Mouse (Mus musculus): ENCODE measurements around the gene Lgals7. TPM values are rescaled to one million over a fixed set of nuclear protein-coding genes. Genes with fewer than 3 reads are reported as not detected.
A peak's percentile ranks its signal among the peaks of the same experiment; 100 is the strongest.
"Not testable (repeated sequence)": the region's sequence is repeated elsewhere in the genome, so short reads cannot be mapped to it uniquely, and the experiment has no call there.

The Lgals7 gene
- polyA plus RNA-seq, 1 experiment: not detected

GRCm38 (mm10) chr7:28850642-28851041 lies 13.0 kb upstream of the Lgals7 start:
- Histone ChIP-seq H3K4me3 (replicated peaks) (no peak overlapping the region), H3K4me1 (peaks cover 9% of the 10 kb centered on the region), H3K36me3 (replicated peaks; ENCODE audit: low read length) (no peaks in the 10 kb centered on the region), H3K9me3 (peaks cover 3% of the 10 kb centered on the region; the same call in 1 of the 2 replicates), H3K27me3 (replicated peaks) (peaks cover 15% of the 10 kb centered on the region)
- TF ChIP-seq FLI1 (IDR thresholded peaks at IDR 0.05; ENCODE audit: low read length): no peak

GRCm38 (mm10) chr7:28859953-28860352 lies 3.7 kb upstream of the Lgals7 start:
- Histone ChIP-seq H3K27me3 (replicated peaks) (peaks cover 6% of the 10 kb centered on the region), H3K4me3 (replicated peaks) (no peak overlapping the region)
- TF ChIP-seq FLI1 (IDR thresholded peaks at IDR 0.05; ENCODE audit: low read length): no peak
- TF ChIP-seq GATA1 (IDR thresholded peaks at IDR 0.05; ENCODE audit: borderline replicate concordance, low read length): no peak

GRCm38 (mm10) chr7:28860898-28861297 lies 2.8 kb upstream of the Lgals7 start:
- Histone ChIP-seq H3K27me3 (replicated peaks) (peaks cover 6% of the 10 kb centered on the region), H3K4me3 (replicated peaks) (no peak overlapping the region), H3K4me1 (peaks cover 38% of the 10 kb centered on the region), H3K9me3 (peaks cover 22% of the 10 kb centered on the region), H3K36me3 (replicated peaks; ENCODE audit: low read length) (no peaks in the 10 kb centered on the region)
- no peak for TF ChIP-seq GATA1 (IDR thresholded peaks at IDR 0.05; ENCODE audit: borderline replicate concordance, low read length)
- no peak for TF ChIP-seq FLI1 (IDR thresholded peaks at IDR 0.05; ENCODE audit: low read length)

More at GRCm38 (mm10) chr7:28859953-28860352, 3.7 kb upstream of the Lgals7 start:
- peaks cover 22% of the 10 kb centered on the region for H3K9me3 ChIP-seq
- H3K4me1 ChIP-seq: peaks cover 28% of the 10 kb centered on the region
- no peaks in the 10 kb centered on the region for H3K36me3 ChIP-seq (replicated peaks; ENCODE audit: low read length)

- no peak for TF ChIP-seq FLI1 (IDR thresholded peaks at IDR 0.05; ENCODE audit: low read length)
- no peak for TF ChIP-seq GATA1 (IDR thresholded peaks at IDR 0.05; ENCODE audit: borderline replicate concordance, low read length)
- Histone ChIP-seq H3K9me3 (peaks cover 22% of the 10 kb centered on the region), H3K27me3 (replicated peaks) (peaks cover 2% of the 10 kb centered on the region), H3K36me3 (replicated peaks; ENCODE audit: low read length) (no peaks in the 10 kb centered on the region), H3K4me1 (peaks cover 49% of the 10 kb centered on the region), H3K4me3 (replicated peaks) (no peak overlapping the region)
Measured at GRCm38 (mm10) chr7:28862817-28863499, 695 bp upstream of the Lgals7 start.

- no peak for TF ChIP-seq FLI1 (IDR thresholded peaks at IDR 0.05; ENCODE audit: low read length)
- TF ChIP-seq GATA1 (IDR thresholded peaks at IDR 0.05; ENCODE audit: borderline replicate concordance, low read length): no peak
- H3K4me1 ChIP-seq: peaks cover 49% of the 10 kb centered on the region
- H3K4me3 ChIP-seq (replicated peaks): peak overlapping the region; percentile 1
Measured at GRCm38 (mm10) chr7:28864288-28864750, 666 bp downstream of the Lgals7 start.

GRCm38 (mm10) chr7:28865481-28866300 lies 2.0 kb downstream of the Lgals7 start:
- H3K4me1 ChIP-seq: peaks cover 49% of the 10 kb centered on the region
- peaks cover 13% of the 10 kb centered on the region for H3K9me3 ChIP-seq
- H3K36me3 ChIP-seq (replicated peaks; ENCODE audit: low read length): no peaks in the 10 kb centered on the region
- TF ChIP-seq GATA1 (IDR thresholded peaks at IDR 0.05; ENCODE audit: borderline replicate concordance, low read length) (no peak), FLI1 (IDR thresholded peaks at IDR 0.05; ENCODE audit: low read length) (no peak)
- H3K27me3 ChIP-seq (replicated peaks): no peaks in the 10 kb centered on the region
- H3K4me3 ChIP-seq (replicated peaks): peak overlapping the region; percentile 90

More at GRCm38 (mm10) chr7:28864288-28864750, 666 bp downstream of the Lgals7 start:
- Histone ChIP-seq H3K9me3 (peaks cover 16% of the 10 kb centered on the region), H3K36me3 (replicated peaks; ENCODE audit: low read length) (no peaks in the 10 kb centered on the region), H3K27me3 (replicated peaks) (no peaks in the 10 kb centered on the region)

GRCm38 (mm10) chr7:28866769-28867507 lies 3.3 kb downstream of the Lgals7 start:
- peaks cover 8% of the 10 kb centered on the region; the same call in 1 of the 2 replicates for H3K9me3 ChIP-seq

GRCm38 (mm10) chr7:28867508-28868340 lies 4.1 kb downstream of the Lgals7 start:
- peaks cover 55% of the 10 kb centered on the region for H3K4me1 ChIP-seq
- peak overlapping the region; percentile 88 for H3K4me3 ChIP-seq (replicated peaks)
- H3K36me3 ChIP-seq (replicated peaks; ENCODE audit: low read length): not testable (repeated sequence)

More at GRCm38 (mm10) chr7:28866769-28867507, 3.3 kb downstream of the Lgals7 start:
- Histone ChIP-seq H3K4me1 (peaks cover 55% of the 10 kb centered on the region), H3K4me3 (replicated peaks) (peak overlapping the region; percentile 88), H3K27me3 (replicated peaks) (no peaks in the 10 kb centered on the region), H3K36me3 (replicated peaks; ENCODE audit: low read length) (no peaks in the 10 kb centered on the region)
- no peak for TF ChIP-seq GATA1 (IDR thresholded peaks at IDR 0.05; ENCODE audit: borderline replicate concordance, low read length)
- TF ChIP-seq FLI1 (IDR thresholded peaks at IDR 0.05; ENCODE audit: low read length): no peak

More at GRCm38 (mm10) chr7:28867508-28868340, 4.1 kb downstream of the Lgals7 start:
- H3K9me3 ChIP-seq; H3K27me3 ChIP-seq (replicated peaks): not testable (repeated sequence)
- TF ChIP-seq GATA1 (IDR thresholded peaks at IDR 0.05; ENCODE audit: borderline replicate concordance, low read length): 0 out of 3 replicates have a peak, but pooled peaks have one; percentile 21

All from megakaryocyte, embryonic 14.5 days (primary cell).